Mouse (Mus musculus) bone marrow macrophage, adult 2 months (primary cell): ENCODE measurements around the gene Vps33b.

Source experiments
- CTCF ChIP-seq: IDR thresholded peaks from 2 replicates; pipeline ENCODE4 v1.5.1; 2012; ENCODE audit warnings: low read depth, mild to moderate bottlenecking, low read length, moderate library complexity
- POLR2A ChIP-seq: IDR thresholded peaks from 2 replicates; pipeline ENCODE4 v1.6.1; 2012; ENCODE audit warnings: mild to moderate bottlenecking, low read depth, low read length, borderline replicate concordance

- TF ChIP-seq CTCF (no peak), POLR2A (no peak)
Measured at GRCm38 (mm10) chr7:80281646-80282045, 12.2 kb downstream of the Vps33b start.
